8 mouse cellular contexts compared by ENCODE assay signal in genomic region chr4:118428531-118429214, GRCm38 (mm10). TPM values are rescaled to one million over a fixed set of nuclear protein-coding genes. Genes with fewer than 3 reads are reported as not detected.
DNase-seq lines count a peak whose midpoint lies in the region; ATAC-seq and TF ChIP-seq lines count a peak whose summit lies in the region.

No protein-coding gene starts in this region.

- H3K27me3 ChIP-seq in heart, embryonic 15.5 days: no peaks in the 10 kb centered on the region
- H3K27me3 ChIP-seq in limb, embryonic 10.5 days (ENCODE audit: low read depth, poor library complexity, severe bottlenecking): no peaks in the 10 kb centered on the region

- peak overlapping the region; percentile 93 for H3K27ac ChIP-seq in bone marrow macrophage, adult 2 months (ENCODE audit: insufficient read depth, low read depth, low read length)
- peak overlapping the region; percentile 89 for H3K27ac ChIP-seq in heart, embryonic 15.5 days
- H3K27ac ChIP-seq in limb, embryonic 10.5 days: peak overlapping the region; percentile 86

- H3K4me3 ChIP-seq in bone marrow macrophage, adult 2 months (ENCODE audit: insufficient read depth, low read length): peak overlapping the region; percentile 87
- peak overlapping the region; percentile 92 for H3K4me3 ChIP-seq in heart, embryonic 15.5 days
- H3K4me3 ChIP-seq in limb, embryonic 10.5 days: peak overlapping the region; percentile 78

- H3K9me3 ChIP-seq in heart, embryonic 15.5 days (replicated peaks): no peaks in the 10 kb centered on the region
- H3K9me3 ChIP-seq in limb, embryonic 10.5 days (replicated peaks): no peaks in the 10 kb centered on the region

- peaks cover 37% of the 10 kb centered on the region for H3K4me1 ChIP-seq in bone marrow macrophage, adult 2 months (ENCODE audit: control insufficient read depth, insufficient read depth, low read length)
- peaks cover 35% of the 10 kb centered on the region for H3K4me1 ChIP-seq in heart, embryonic 15.5 days (replicated peaks)
- H3K4me1 ChIP-seq in limb, embryonic 10.5 days: peaks cover 36% of the 10 kb centered on the region

- 23% methylated on average over 15 of the region's 15 CpGs for WGBS in heart, embryonic 15.5 days
- WGBS in limb, embryonic 10.5 days: 46% methylated on average over 15 of the region's 15 CpGs

- peak overlapping the region; percentile 93 for H3K4me2 ChIP-seq in heart, embryonic 15.5 days

- no peak for TF ChIP-seq CTCF in bone marrow macrophage, adult 2 months (IDR thresholded peaks at IDR 0.05; ENCODE audit: low read depth, low read length)

- DNase-seq in embryo, embryonic 10.5 days (ENCODE audit: low spot score): peak; percentile 8
- no peak for DNase-seq in embryo, embryonic 11 days
- DNase-seq in limb, embryonic 10.5 days (ENCODE audit: low spot score): no peak
- DNase-seq in mesoderm, embryonic 11.5 days (ENCODE audit: low read depth, low spot score): peak; percentile 9
- no peak for DNase-seq in gastrocnemius, adult 18-20 months (ENCODE audit: low spot score)
- no peak for DNase-seq in cerebellum, adult 9-11 months

- peak overlapping the region; percentile 91 for H3K9ac ChIP-seq in heart, embryonic 15.5 days

- peak; percentile 33; the same call in 1 of the 2 replicates for ATAC-seq in heart, embryonic 15.5 days (replicated peaks; ENCODE audit: insufficient number of reproducible peaks, insufficient read depth, low FRiP score, low read depth)

- peaks cover 30% of the 10 kb centered on the region for H3K36me3 ChIP-seq in heart, embryonic 15.5 days
- peaks cover 44% of the 10 kb centered on the region for H3K36me3 ChIP-seq in limb, embryonic 10.5 days

- no peak for TF ChIP-seq POLR2A in bone marrow macrophage, adult 2 months (IDR thresholded peaks at IDR 0.05; ENCODE audit: borderline replicate concordance, low read depth, low read length)

RNA-seq across cellular contexts. Expression of gene Elovl1, which starts 0.8 kb away (rescaled TPM):
- 101 and 117 TPM in 2 replicates for polyA plus RNA-seq in bone marrow macrophage, adult 2 months (2012; ENCODE audit: insufficient read depth, insufficient read length, missing spikeins)
- 54.2 and 73.7 TPM in 2 replicates for polyA plus RNA-seq in heart, embryonic 15.5 days (2015; fragmentation: Nextera tagmentation; extraction: Ambion mirVana)
- polyA plus RNA-seq in limb, embryonic 10.5 days (2016; fragmentation: Nextera tagmentation; extraction: Ambion mirVana): 45.5 and 48.1 TPM in 2 replicates
- 1 to 10 TPM; 5.0 to 6.9 TPM for total RNA-seq in gastrocnemius, adult 18-20 months (2021)

RNA-seq across cellular contexts. Expression of gene Cdc20, which starts 8.5 kb away (rescaled TPM):
- polyA plus RNA-seq in bone marrow macrophage, adult 2 months (2012; ENCODE audit: insufficient read depth, insufficient read length, missing spikeins): 24.9 and 25.5 TPM in 2 replicates
- 147 and 185 TPM in 2 replicates for polyA plus RNA-seq in heart, embryonic 15.5 days (2015; fragmentation: Nextera tagmentation; extraction: Ambion mirVana)
- 431 and 433 TPM in 2 replicates for polyA plus RNA-seq in limb, embryonic 10.5 days (2016; fragmentation: Nextera tagmentation; extraction: Ambion mirVana)
- total RNA-seq in gastrocnemius, adult 18-20 months (2021): under 1 TPM in 1 of 2 experiments, not detected in 1; 0.32 TPM

RNA-seq across cellular contexts. Expression of gene Med8, which starts 19.5 kb away (rescaled TPM):
- 57.3 and 61.5 TPM in 2 replicates for polyA plus RNA-seq in bone marrow macrophage, adult 2 months (2012; ENCODE audit: insufficient read depth, insufficient read length, missing spikeins)
- 60.6 and 68.7 TPM in 2 replicates for polyA plus RNA-seq in heart, embryonic 15.5 days (2015; fragmentation: Nextera tagmentation; extraction: Ambion mirVana)
- polyA plus RNA-seq in limb, embryonic 10.5 days (2016; fragmentation: Nextera tagmentation; extraction: Ambion mirVana): 141 and 147 TPM in 2 replicates
- total RNA-seq in gastrocnemius, adult 18-20 months (2021): 10 to 100 TPM; 38.6 to 39.2 TPM

RNA-seq across cellular contexts. Expression of gene Szt2, which starts 19.6 kb away (rescaled TPM):
- 14.1 and 15.9 TPM in 2 replicates for polyA plus RNA-seq in bone marrow macrophage, adult 2 months (2012; ENCODE audit: insufficient read depth, insufficient read length, missing spikeins)
- 4.6 and 5.5 TPM in 2 replicates for polyA plus RNA-seq in heart, embryonic 15.5 days (2015; fragmentation: Nextera tagmentation; extraction: Ambion mirVana)
- polyA plus RNA-seq in limb, embryonic 10.5 days (2016; fragmentation: Nextera tagmentation; extraction: Ambion mirVana): 8.4 and 11.4 TPM in 2 replicates
- 1 to 10 TPM; 4.6 to 5.6 TPM for total RNA-seq in gastrocnemius, adult 18-20 months (2021)

RNA-seq across cellular contexts. Expression of gene Mpl, which starts 28.6 kb away (rescaled TPM):
- not detected in 2 replicates for polyA plus RNA-seq in bone marrow macrophage, adult 2 months (2012; ENCODE audit: insufficient read depth, insufficient read length, missing spikeins)
- polyA plus RNA-seq in heart, embryonic 15.5 days (2015; fragmentation: Nextera tagmentation; extraction: Ambion mirVana): 1.3 and 1.7 TPM in 2 replicates
- 0.74 and 1.2 TPM in 2 replicates for polyA plus RNA-seq in limb, embryonic 10.5 days (2016; fragmentation: Nextera tagmentation; extraction: Ambion mirVana)
- total RNA-seq in gastrocnemius, adult 18-20 months (2021): not detected

Comparison
In these comparisons a context has a peak if more than half of its experiments do, and no peak if none do; other contexts are left out.
1. DNase-seq: peak in embryo, embryonic 10.5 days (single experiment) and mesoderm, embryonic 11.5 days (single experiment); none in embryo, embryonic 11 days (single experiment), limb, embryonic 10.5 days (single experiment), gastrocnemius, adult 18-20 months (single experiment) and cerebellum, adult 9-11 months (single experiment).
2. Peak in every context shown above with its lines, with median percentiles within 50 percentile points of each other: H3K27ac ChIP-seq and H3K4me3 ChIP-seq.